Mouse (Mus musculus) MEL (cell line): ENCODE measurements around the gene St8sia2. TPM values are rescaled to one million over a fixed set of nuclear protein-coding genes. Genes with fewer than 3 reads are reported as not detected.

ENCODE experiments used
- DNase-seq: peaks from one replicate; pipeline ENCODE4 v3.0.0; 2011; ENCODE audit warnings: low read depth, low spot score
- H3K27ac ChIP-seq: 2 replicates; pipeline ENCODE4 v1.5.1; 2012; ENCODE audit warnings: low read depth, mild to moderate bottlenecking, control low read depth, low read length, moderate library complexity; ENCODE audit not compliant: control insufficient read depth
- H3K27me3 ChIP-seq, 2 experiments: fragments of 150-350 bp in 1 of 2; sonication (generic) in 1 of 2; 2 replicates each; pipeline ENCODE4 v1.6.1; 2012; ENCODE audit warnings: low read length in 2 of 2, mild to moderate bottlenecking in 2 of 2, improper control_type of control experiment in 1 of 2, moderate library complexity in 1 of 2; ENCODE audit not compliant: insufficient read depth in 2 of 2, control insufficient read depth in 1 of 2
- H3K36me3 ChIP-seq, 2 experiments: 2 replicates each; pipeline ENCODE4 v1.6.1; 2012 to 2014; ENCODE audit warnings: low read length in 2 of 2, improper control_type of control experiment in 1 of 2, inconsistent platforms in 1 of 2, mild to moderate bottlenecking in 1 of 2; ENCODE audit not compliant: insufficient read depth in 2 of 2, control insufficient read depth in 1 of 2
- H3K4me1 ChIP-seq, 2 experiments: fragments of 150-350 bp in 1 of 2; sonication (generic) in 1 of 2; 2 replicates each; pipeline ENCODE4 v1.6.1; 2012; ENCODE audit warnings: low read length in 2 of 2, improper control_type of control experiment in 1 of 2, mild to moderate bottlenecking in 1 of 2; ENCODE audit not compliant: insufficient read depth in 2 of 2, control insufficient read depth in 1 of 2
- H3K4me3 ChIP-seq, 2 experiments: fragments of 150-350 bp in 1 of 2; sonication (generic) in 1 of 2; 2 replicates each; pipeline ENCODE4 v1.5.1; 2012; ENCODE audit warnings: low read depth in 2 of 2, low read length in 2 of 2, mild to moderate bottlenecking in 2 of 2, moderate library complexity in 2 of 2, control low read depth in 1 of 2, improper control_type of control experiment in 1 of 2; ENCODE audit not compliant: control insufficient read depth in 1 of 2, insufficient read depth in 1 of 2
- H3K79me2 ChIP-seq: 2 replicates; pipeline ENCODE4 v1.6.1; 2012; ENCODE audit warnings: mild to moderate bottlenecking, low read length, moderate library complexity; ENCODE audit not compliant: control insufficient read depth, poor library complexity, insufficient read depth
- H3K9ac ChIP-seq: 2 replicates; pipeline ENCODE4 v1.6.1; 2012; ENCODE audit warnings: low read depth, mild to moderate bottlenecking, control low read depth, low read length, moderate library complexity; ENCODE audit not compliant: control insufficient read depth, poor library complexity, severe bottlenecking
- H3K9me3 ChIP-seq: fragments of 150-350 bp; sonication (generic); replicated peaks from 2 replicates; pipeline ENCODE4 v1.6.1; 2012; ENCODE audit warnings: mild to moderate bottlenecking, low read length, improper control_type of control experiment, moderate library complexity; ENCODE audit not compliant: insufficient read depth
- MXI1 ChIP-seq: IDR thresholded peaks from 2 replicates; pipeline ENCODE4 v1.6.1; 2011; ENCODE audit warnings: mild to moderate bottlenecking, low read depth, low read length, improper control_type of control experiment
- NELFE ChIP-seq: IDR thresholded peaks from 2 replicates; pipeline ENCODE4 v1.6.1; 2011; ENCODE audit warnings: low read depth, low read length, improper control_type of control experiment
- NRF1 ChIP-seq: IDR thresholded peaks from 2 replicates; pipeline ENCODE4 v1.6.1; 2014; ENCODE audit warnings: low read depth, mild to moderate bottlenecking, inconsistent platforms, low read length, improper control_type of control experiment, moderate library complexity; ENCODE audit not compliant: poor library complexity, insufficient read depth, severe bottlenecking
- polyA plus RNA-seq, 2 experiments: library from polyadenylated mRNA; stranded (reverse) in 1 of 2; unstranded in 1 of 2; fragments of >175 nt in 1 of 2; fragments of >200 nt in 1 of 2; gene quantifications; 2 replicates each; pipeline versions ENCODE4 v1.2.1 to v1.2.4; 2012; ENCODE audit warnings: low replicate concordance in 2 of 2, low read depth in 1 of 2; ENCODE audit not compliant: insufficient read length in 2 of 2, insufficient read depth in 1 of 2, missing spikeins in 1 of 2
- total RNA-seq: library from RNA; depleted of rRNA; stranded (reverse); fragments of 300-350 nt; gene quantifications from 2 replicates; pipeline ENCODE4 v1.2.3, GENCODE M21; 2012

St8sia2 gene
- total and polyA plus RNA-seq, 3 experiments = not detected

- Histone ChIP-seq H3K4me3 (no peak overlapping the region), H3K79me2 (no peaks in the 10 kb centered on the region), H3K9me3 (no peaks in the 10 kb centered on the region), H3K27me3 (no peaks in the 10 kb centered on the region), H3K9ac (no peak overlapping the region), H3K27ac (no peak overlapping the region), H3K4me1 (no peaks in the 10 kb centered on the region), H3K36me3 (no peaks in the 10 kb centered on the region)
- TF ChIP-seq MXI1 (no peak), NELFE (no peak)
- DNase-seq = no peak
Measured at GRCm38 (mm10) chr7:73890891-73891610, 122.4 kb downstream of the St8sia2 start.

- TF ChIP-seq NRF1 = no peak
- H3K4me3 ChIP-seq = no peak overlapping the region
- no peaks in the 10 kb centered on the region for H3K79me2 ChIP-seq
- no peak overlapping the region for H3K9ac ChIP-seq
- H3K27ac ChIP-seq = no peak overlapping the region
- no peaks in the 10 kb centered on the region for H3K36me3 ChIP-seq
- no peaks in the 10 kb centered on the region for H3K27me3 ChIP-seq
- H3K4me1 ChIP-seq = no peaks in the 10 kb centered on the region
- DNase-seq = no peak
- no peaks in the 10 kb centered on the region for H3K9me3 ChIP-seq
Measured at GRCm38 (mm10) chr7:73890466-73890865, 123.0 kb downstream of the St8sia2 start.
